Mouse (Mus musculus) cortical plate, adult 2 months (tissue): Measurements from ENCODE around the gene C2cd2l.
A peak's percentile ranks its signal among the peaks of the same experiment; 100 is the strongest.

ENCODE experiments used
- CTCF ChIP-seq: fragments of 200-500 bp; IDR thresholded peaks from 2 replicates; pipeline ENCODE4 v1.5.1; 2011; ENCODE audit warnings: mild to moderate bottlenecking, control low read depth, low read length; ENCODE audit not compliant: insufficient read depth; ENCODE audit errors: extremely low read depth
- POLR2A ChIP-seq: fragments of 200-500 bp; IDR thresholded peaks from 2 replicates; pipeline ENCODE4 v1.6.1; 2011; ENCODE audit warnings: mild to moderate bottlenecking, low read length, control low read depth; ENCODE audit not compliant: insufficient read depth; ENCODE audit errors: extremely low read depth

GRCm38 (mm10) chr9:44268027-44268360 lies 52.1 kb downstream of the C2cd2l start:
- TF ChIP-seq CTCF, result peak; percentile 48
- 0 out of 2 replicates have a peak, but pooled peaks have one; percentile 12 for TF ChIP-seq POLR2A
